Mouse (Mus musculus) olfactory bulb, adult 2 months (tissue): ENCODE data around the gene Mcu.

Source experiments
- CTCF ChIP-seq: fragments of 200-500 bp; IDR thresholded peaks from 2 replicates; pipeline ENCODE4 v1.5.1; 2012; ENCODE audit warnings: low read depth, mild to moderate bottlenecking, low read length, moderate library complexity; ENCODE audit not compliant: insufficient read depth
- POLR2A ChIP-seq: fragments of 200-500 bp; IDR thresholded peaks from 2 replicates; pipeline ENCODE4 v1.6.1; 2012; ENCODE audit warnings: mild to moderate bottlenecking, low read depth, low read length, moderate library complexity; ENCODE audit not compliant: insufficient read depth

GRCm38 (mm10) chr10:59443212-59443611 is 173.3 kb downstream of the Mcu start:
- TF ChIP-seq CTCF (no peak), POLR2A (no peak)
